Mouse (Mus musculus): ENCODE measurements around the gene Lrguk. TPM values are rescaled to one million over a fixed set of nuclear protein-coding genes. Genes with fewer than 3 reads are reported as not detected.

The Lrguk gene
- total and polyA plus RNA-seq, 2 experiments from 2014 or later = 0.19 TPM; not detected in 1

- Histone ChIP-seq H3K4me1 (ENCODE audit: control insufficient read depth, insufficient read depth) (peaks cover 26% of the 10 kb centered on the region), H3K27ac (ENCODE audit: low read depth) (no peak overlapping the region), H3K27me3 (ENCODE audit: control insufficient read depth, insufficient read depth, low read length) (no peaks in the 10 kb centered on the region), H3K9me3 (replicated peaks; ENCODE audit: control insufficient read depth, low read length) (no peaks in the 10 kb centered on the region), H3K4me3 (ENCODE audit: low read depth, low read length) (no peak overlapping the region), H3K4me2 (ENCODE audit: low read depth, low read length) (no peak overlapping the region), H3K36me3 (replicated peaks; ENCODE audit: control insufficient read depth, insufficient read depth, low read length) (peaks cover 21% of the 10 kb centered on the region), H3K9ac (replicated peaks; ENCODE audit: low read depth, low read length) (no peak overlapping the region)
- DNase-seq (ENCODE audit: low spot score) (no peak), ATAC-seq (ENCODE audit: insufficient read depth, low read depth) (no peak)
- TF ChIP-seq EP300 (IDR thresholded peaks at IDR 0.05; ENCODE audit: low read depth) = no peak
- no peak for TF ChIP-seq CTCF (IDR thresholded peaks at IDR 0.05; ENCODE audit: low read depth)
- WGBS = 85% methylated on average over 12 of the region's 12 CpGs
Measured at GRCm38 (mm10) chr6:34171748-34172457, 142.7 kb downstream of the Lrguk start.

GRCm38 (mm10) chr6:34173251-34173650 lies 144.0 kb downstream of the Lrguk start:
- Histone ChIP-seq H3K9me3 (replicated peaks; ENCODE audit: control insufficient read depth, low read length) (no peaks in the 10 kb centered on the region), H3K4me2 (ENCODE audit: low read depth, low read length) (no peak overlapping the region), H3K4me3 (ENCODE audit: low read depth, low read length) (no peak overlapping the region), H3K36me3 (replicated peaks; ENCODE audit: control insufficient read depth, insufficient read depth, low read length) (peaks cover 14% of the 10 kb centered on the region), H3K4me1 (ENCODE audit: control insufficient read depth, insufficient read depth) (peaks cover 26% of the 10 kb centered on the region), H3K9ac (replicated peaks; ENCODE audit: low read depth, low read length) (no peak overlapping the region), H3K27ac (ENCODE audit: low read depth) (no peak overlapping the region), H3K27me3 (ENCODE audit: control insufficient read depth, insufficient read depth, low read length) (no peaks in the 10 kb centered on the region)
- ATAC-seq (ENCODE audit: insufficient read depth, low read depth) = no peak
- TF ChIP-seq EP300 (IDR thresholded peaks at IDR 0.05; ENCODE audit: low read depth) = no peak
- no peak for TF ChIP-seq CTCF (IDR thresholded peaks at IDR 0.05; ENCODE audit: low read depth)
- 70% methylated on average over 12 of the region's 12 CpGs for WGBS
- no peak for DNase-seq (ENCODE audit: low spot score)

GRCm38 (mm10) chr6:34174715-34175114 lies 145.5 kb downstream of the Lrguk start:
- ATAC-seq (ENCODE audit: insufficient read depth, low read depth) (no peak), DNase-seq (ENCODE audit: low spot score) (no peak)
- Histone ChIP-seq H3K36me3 (replicated peaks; ENCODE audit: control insufficient read depth, insufficient read depth, low read length) (0 out of 2 replicates have a peak, but pooled peaks cover 3% of the 10 kb centered on the region), H3K27ac (ENCODE audit: low read depth) (no peak overlapping the region), H3K4me1 (ENCODE audit: control insufficient read depth, insufficient read depth) (peaks cover 26% of the 10 kb centered on the region), H3K9ac (replicated peaks; ENCODE audit: low read depth, low read length) (no peak overlapping the region), H3K9me3 (replicated peaks; ENCODE audit: control insufficient read depth, low read length) (no peaks in the 10 kb centered on the region), H3K4me3 (ENCODE audit: low read depth, low read length) (no peak overlapping the region), H3K27me3 (ENCODE audit: control insufficient read depth, insufficient read depth, low read length) (no peaks in the 10 kb centered on the region), H3K4me2 (ENCODE audit: low read depth, low read length) (no peak overlapping the region)
- WGBS = 74% methylated on average over 8 of the region's 8 CpGs
- no peak for TF ChIP-seq EP300 (IDR thresholded peaks at IDR 0.05; ENCODE audit: low read depth)
- no peak for TF ChIP-seq CTCF (IDR thresholded peaks at IDR 0.05; ENCODE audit: low read depth)

- peak overlapping the region; percentile 71 for H3K4me2 ChIP-seq (ENCODE audit: low read depth, low read length)
- no peaks in the 10 kb centered on the region for H3K36me3 ChIP-seq (replicated peaks; ENCODE audit: control insufficient read depth, insufficient read depth, low read length)
- WGBS = 1% methylated on average over 27 of the region's 29 CpGs
- H3K4me1 ChIP-seq (ENCODE audit: control insufficient read depth, insufficient read depth) = peaks cover 15% of the 10 kb centered on the region
- H3K27ac ChIP-seq (ENCODE audit: low read depth) = peak overlapping the region; percentile 81
- peak overlapping the region; percentile 78 for H3K4me3 ChIP-seq (ENCODE audit: low read depth, low read length)
- H3K9ac ChIP-seq (replicated peaks; ENCODE audit: low read depth, low read length) = peak overlapping the region; percentile 63
- DNase-seq (ENCODE audit: low spot score) (peak; percentile 12), ATAC-seq (ENCODE audit: insufficient read depth, low read depth) (peak; percentile 74)
- H3K27me3 ChIP-seq (ENCODE audit: control insufficient read depth, insufficient read depth, low read length) = no peaks in the 10 kb centered on the region
- TF ChIP-seq EP300 (IDR thresholded peaks at IDR 0.05; ENCODE audit: low read depth) = no peak
- TF ChIP-seq CTCF (IDR thresholded peaks at IDR 0.05; ENCODE audit: low read depth) = no peak
- no peaks in the 10 kb centered on the region for H3K9me3 ChIP-seq (replicated peaks; ENCODE audit: control insufficient read depth, low read length)
Measured at GRCm38 (mm10) chr6:34176111-34176863, 147.0 kb downstream of the Lrguk start.

- Histone ChIP-seq H3K9me3 (replicated peaks; ENCODE audit: control insufficient read depth, low read length) (no peaks in the 10 kb centered on the region), H3K36me3 (replicated peaks; ENCODE audit: control insufficient read depth, insufficient read depth, low read length) (no peaks in the 10 kb centered on the region), H3K4me3 (ENCODE audit: low read depth, low read length) (peak within 1 kb of the TSS; percentile 78), H3K27me3 (ENCODE audit: control insufficient read depth, insufficient read depth, low read length) (no peaks in the 10 kb centered on the region), H3K27ac (ENCODE audit: low read depth) (peak within 1 kb of the TSS; percentile 81), H3K4me2 (ENCODE audit: low read depth, low read length) (peak within 1 kb of the TSS; percentile 71), H3K9ac (replicated peaks; ENCODE audit: low read depth, low read length) (peak within 1 kb of the TSS; percentile 63), H3K4me1 (ENCODE audit: control insufficient read depth, insufficient read depth) (peaks cover 12% of the 10 kb centered on the region)
- WGBS = under 1% methylated on average over 29 of the region's 29 CpGs
- no peak for TF ChIP-seq EP300 (IDR thresholded peaks at IDR 0.05; ENCODE audit: low read depth)
- no peak for TF ChIP-seq CTCF (IDR thresholded peaks at IDR 0.05; ENCODE audit: low read depth)
- ATAC-seq (ENCODE audit: insufficient read depth, low read depth) = peak; percentile 99
- DNase-seq (ENCODE audit: low spot score) = peak; percentile 99
Measured at GRCm38 (mm10) chr6:34176864-34177247, 147.6 kb downstream of the Lrguk start, which contains the start of gene Slc35b4. Gene Slc35b4 (minus strand): TSS chr6:34177111.
